Mouse (Mus musculus): ENCODE data around the gene Pgls. TPM values are rescaled to one million over a fixed set of nuclear protein-coding genes. Genes with fewer than 3 reads are reported as not detected.

Pgls gene
- polyA plus RNA-seq, 1 experiment from 2014 or later: 205 TPM

DNA sequence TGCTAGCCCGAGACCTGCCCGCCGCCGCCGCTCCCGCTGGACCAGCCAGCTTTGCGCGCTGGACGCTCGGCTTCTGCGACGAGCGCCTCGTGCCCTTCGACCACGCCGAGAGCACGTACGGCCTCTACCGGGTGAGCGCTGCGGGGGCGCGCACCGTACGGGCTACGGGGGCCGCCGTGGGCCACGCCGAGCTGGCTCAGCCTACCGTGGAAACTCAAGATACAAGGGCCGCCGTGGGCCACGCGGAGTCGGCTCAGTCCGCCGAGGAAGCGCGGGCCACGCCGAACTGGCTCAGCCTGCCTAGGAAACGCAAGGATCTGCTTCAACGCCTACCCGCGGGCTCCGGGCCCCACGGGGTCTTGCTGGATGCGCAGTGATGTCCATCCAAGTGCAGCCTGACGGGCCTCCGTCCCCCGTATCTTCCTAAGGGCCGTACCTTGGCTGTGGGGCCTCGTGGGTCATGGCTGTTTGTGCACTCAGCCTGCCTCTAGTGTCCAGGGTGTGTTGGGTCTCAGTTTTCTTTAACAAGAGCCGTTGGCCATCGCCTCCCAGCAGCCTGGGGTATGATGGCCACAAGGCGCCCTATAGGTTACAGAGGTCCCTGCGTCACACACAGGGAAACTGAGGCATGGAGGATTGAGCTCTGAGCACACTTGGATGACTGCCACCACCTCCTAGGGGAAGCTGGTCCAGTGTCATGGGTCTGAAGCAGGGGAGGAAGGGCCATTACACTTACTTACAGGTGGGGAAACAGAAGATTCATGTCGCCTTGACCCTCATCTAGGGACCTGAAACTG, 596 bp downstream of the Pgls start:
- 4% methylated on average over 60 of the region's 60 CpGs for WGBS
- Histone ChIP-seq H3K4me3 (ENCODE audit: low read length) (peak overlapping the region; percentile 87), H3K36me3 (ENCODE audit: control insufficient read depth, insufficient read depth) (no peaks in the 10 kb centered on the region), H3K4me1 (ENCODE audit: control insufficient read depth, insufficient read depth, low read length) (peaks cover 22% of the 10 kb centered on the region), H3K27ac (ENCODE audit: low read length) (peak overlapping the region; percentile 100), H3K27me3 (ENCODE audit: control insufficient read depth, insufficient read depth, low read length) (no peaks in the 10 kb centered on the region), H3K9me3 (replicated peaks; ENCODE audit: control insufficient read depth, low read length) (no peaks in the 10 kb centered on the region), H3K9ac (ENCODE audit: low read length) (peak overlapping the region; percentile 98), H3K4me2 (ENCODE audit: low read depth, low read length) (peak overlapping the region; percentile 98)
- ATAC-seq (replicated peaks; ENCODE audit: extremely low read depth, insufficient read depth, low FRiP score): peak; percentile 78

DNA sequence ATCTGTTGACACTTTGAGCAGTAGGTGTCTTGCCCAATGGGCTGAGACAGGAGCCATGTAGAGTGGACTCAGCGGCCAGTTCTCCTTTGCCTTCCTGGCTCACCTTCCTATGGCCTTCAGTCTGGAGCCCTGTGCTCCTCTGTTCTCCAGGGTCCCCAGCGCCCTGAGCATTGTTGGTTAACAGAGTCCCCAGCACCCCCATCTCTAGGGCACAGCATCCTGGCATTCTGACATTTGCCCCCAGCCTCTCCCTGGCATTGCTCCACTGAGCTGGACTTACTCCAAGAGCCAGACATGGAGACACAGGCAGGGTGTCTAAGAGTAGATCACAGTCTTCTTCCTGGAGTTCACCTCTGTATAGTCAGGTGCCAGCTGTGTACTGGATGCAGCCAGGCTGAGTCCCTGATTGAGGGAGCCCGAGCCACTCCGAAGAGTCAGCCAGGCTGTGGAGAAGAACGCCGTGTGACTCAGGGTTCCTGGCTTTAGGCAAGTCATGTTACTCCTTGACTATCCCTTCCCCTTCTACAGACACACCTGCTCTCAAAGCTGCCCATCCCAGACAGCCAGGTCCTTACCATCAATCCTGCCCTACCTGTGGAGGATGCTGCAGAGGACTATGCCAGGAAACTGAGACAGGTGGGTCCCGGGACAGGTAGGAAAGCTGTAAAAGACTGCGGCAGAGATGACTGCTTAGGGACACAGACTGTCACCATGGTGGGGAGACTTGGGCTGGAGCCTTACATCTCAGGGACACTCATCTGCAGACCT, 1.8 kb downstream of the Pgls start:
- Histone ChIP-seq H3K4me3 (ENCODE audit: low read length) (no peak overlapping the region), H3K4me2 (ENCODE audit: low read depth, low read length) (no peak overlapping the region), H3K9me3 (replicated peaks; ENCODE audit: control insufficient read depth, low read length) (no peaks in the 10 kb centered on the region), H3K36me3 (ENCODE audit: control insufficient read depth, insufficient read depth) (no peaks in the 10 kb centered on the region), H3K27me3 (ENCODE audit: control insufficient read depth, insufficient read depth, low read length) (no peaks in the 10 kb centered on the region), H3K9ac (ENCODE audit: low read length) (no peak overlapping the region), H3K4me1 (ENCODE audit: control insufficient read depth, insufficient read depth, low read length) (peaks cover 22% of the 10 kb centered on the region), H3K27ac (ENCODE audit: low read length) (no peak overlapping the region)
- 88% methylated on average over 8 of the region's 8 CpGs for WGBS
- no peak for ATAC-seq (replicated peaks; ENCODE audit: extremely low read depth, insufficient read depth, low FRiP score)

DNA sequence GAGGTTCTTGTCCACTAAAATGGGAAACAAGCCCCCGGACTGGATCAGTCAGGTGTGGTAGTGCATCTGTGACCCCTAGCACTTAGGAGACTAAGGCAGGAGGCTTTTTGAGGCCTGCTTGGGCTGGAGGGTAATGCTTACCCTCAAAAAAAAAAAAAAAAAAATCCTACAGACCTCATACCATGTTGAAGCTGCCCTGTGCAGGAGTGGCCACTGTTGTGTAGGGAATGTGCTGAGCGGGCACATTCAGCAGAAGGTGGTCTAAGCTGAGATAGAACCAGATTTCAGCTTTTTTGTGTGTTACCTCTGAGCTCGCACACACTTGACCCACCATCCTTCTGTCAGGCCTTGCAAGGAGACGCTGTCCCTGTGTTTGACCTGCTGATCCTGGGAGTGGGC, 2.3 kb downstream of the Pgls start:
- 95% methylated on average over 4 of the region's 4 CpGs for WGBS
- no peak overlapping the region for H3K9ac ChIP-seq (ENCODE audit: low read length)

DNA sequence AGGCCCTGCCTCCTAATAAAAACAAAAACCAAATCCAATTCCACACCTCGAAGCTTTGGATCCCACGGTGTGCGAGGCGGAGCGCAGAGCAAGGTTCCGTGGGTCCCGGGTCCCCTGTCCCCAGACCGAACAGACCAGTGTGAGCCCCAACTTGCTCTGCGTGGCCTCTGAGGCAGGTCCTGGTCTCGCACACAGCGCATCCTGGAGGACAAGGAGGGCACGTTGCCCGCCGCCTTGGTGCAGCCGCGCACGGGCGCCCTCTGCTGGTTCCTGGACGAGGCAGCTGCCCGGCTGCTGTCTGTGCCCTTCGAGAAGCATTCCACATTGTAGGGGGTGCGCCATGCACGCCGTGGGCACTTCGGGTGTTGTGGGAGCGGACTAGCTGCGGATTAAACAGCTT, 3.9 kb downstream of the Pgls start:
- Histone ChIP-seq H3K4me2 (ENCODE audit: low read depth, low read length) (no peak overlapping the region), H3K4me3 (ENCODE audit: low read length) (no peak overlapping the region), H3K9ac (ENCODE audit: low read length) (no peak overlapping the region), H3K27ac (ENCODE audit: low read length) (no peak overlapping the region), H3K4me1 (ENCODE audit: control insufficient read depth, insufficient read depth, low read length) (peaks cover 18% of the 10 kb centered on the region), H3K9me3 (replicated peaks; ENCODE audit: control insufficient read depth, low read length) (no peaks in the 10 kb centered on the region), H3K27me3 (ENCODE audit: control insufficient read depth, insufficient read depth, low read length) (peaks cover 6% of the 10 kb centered on the region), H3K36me3 (ENCODE audit: control insufficient read depth, insufficient read depth) (no peaks in the 10 kb centered on the region)
- WGBS: 8% methylated on average over 27 of the region's 27 CpGs
- ATAC-seq (replicated peaks; ENCODE audit: extremely low read depth, insufficient read depth, low FRiP score): 0 out of 2 replicates have a peak, but pooled peaks have one; percentile 5

More for the DNA sequence above, 2.3 kb downstream of the Pgls start:
- no peaks in the 10 kb centered on the region for H3K9me3 ChIP-seq (replicated peaks; ENCODE audit: control insufficient read depth, low read length)
- no peak overlapping the region for H3K4me2 ChIP-seq (ENCODE audit: low read depth, low read length)
- ATAC-seq (replicated peaks; ENCODE audit: extremely low read depth, insufficient read depth, low FRiP score): no peak
- H3K4me1 ChIP-seq (ENCODE audit: control insufficient read depth, insufficient read depth, low read length): peaks cover 22% of the 10 kb centered on the region
- H3K4me3 ChIP-seq (ENCODE audit: low read length): no peak overlapping the region
- no peaks in the 10 kb centered on the region for H3K36me3 ChIP-seq (ENCODE audit: control insufficient read depth, insufficient read depth)
- no peak overlapping the region for H3K27ac ChIP-seq (ENCODE audit: low read length)
- H3K27me3 ChIP-seq (ENCODE audit: control insufficient read depth, insufficient read depth, low read length): no peaks in the 10 kb centered on the region

DNA sequence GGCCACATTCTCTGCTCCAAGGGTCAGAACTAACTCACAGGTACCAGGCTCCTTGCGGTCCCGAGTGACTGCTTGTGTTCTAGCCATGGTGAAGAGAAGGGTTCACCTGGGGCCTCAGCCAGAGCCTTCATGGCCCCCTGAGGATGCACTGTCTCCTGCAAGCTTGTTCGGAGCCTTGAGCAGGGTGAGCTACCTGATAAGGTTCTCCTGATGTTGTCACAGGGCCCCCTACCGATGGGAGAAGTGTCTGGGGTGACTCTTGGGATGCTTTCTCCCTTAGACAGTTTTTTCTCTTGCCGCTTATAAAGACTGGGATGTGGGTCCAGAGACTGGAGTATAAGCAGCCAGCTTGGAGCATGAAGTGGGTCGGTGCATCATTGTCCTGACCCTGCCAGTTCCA, 4.4 kb downstream of the Pgls start:
- Histone ChIP-seq H3K9me3 (replicated peaks; ENCODE audit: control insufficient read depth, low read length) (no peaks in the 10 kb centered on the region), H3K9ac (ENCODE audit: low read length) (no peak overlapping the region), H3K4me3 (ENCODE audit: low read length) (no peak overlapping the region), H3K36me3 (ENCODE audit: control insufficient read depth, insufficient read depth) (no peaks in the 10 kb centered on the region), H3K27me3 (ENCODE audit: control insufficient read depth, insufficient read depth, low read length) (peaks cover 7% of the 10 kb centered on the region), H3K4me2 (ENCODE audit: low read depth, low read length) (no peak overlapping the region), H3K27ac (ENCODE audit: low read length) (no peak overlapping the region), H3K4me1 (ENCODE audit: control insufficient read depth, insufficient read depth, low read length) (peaks cover 15% of the 10 kb centered on the region)
- WGBS: 54% methylated on average over 6 of the region's 6 CpGs
- no peak for ATAC-seq (replicated peaks; ENCODE audit: extremely low read depth, insufficient read depth, low FRiP score)

DNA sequence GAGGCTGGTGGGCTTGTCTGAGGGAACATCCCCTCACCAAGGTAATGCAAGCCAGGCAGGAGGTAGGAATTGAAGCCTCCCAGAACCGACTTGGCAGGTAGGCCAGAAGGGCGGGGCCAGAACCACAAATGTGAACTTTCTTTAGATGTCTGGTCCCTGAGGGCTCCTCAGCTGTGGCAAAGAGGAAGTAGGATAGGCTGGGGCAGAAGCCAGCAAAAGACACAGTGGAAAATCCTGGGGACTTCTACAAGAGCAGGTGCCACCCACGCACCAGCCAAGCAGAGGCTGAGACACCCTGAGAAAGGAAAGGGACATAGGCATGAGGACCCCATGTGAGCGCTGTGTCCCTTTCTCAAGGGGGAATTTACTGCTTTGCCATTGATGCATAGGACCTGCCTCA, 4.8 kb downstream of the Pgls start:
- peaks cover 15% of the 10 kb centered on the region for H3K4me1 ChIP-seq (ENCODE audit: control insufficient read depth, insufficient read depth, low read length)
- H3K9me3 ChIP-seq (replicated peaks; ENCODE audit: control insufficient read depth, low read length): no peaks in the 10 kb centered on the region
- WGBS: 70% methylated on average over 4 of the region's 4 CpGs
- no peak for ATAC-seq (replicated peaks; ENCODE audit: extremely low read depth, insufficient read depth, low FRiP score)
- H3K36me3 ChIP-seq (ENCODE audit: control insufficient read depth, insufficient read depth): no peaks in the 10 kb centered on the region
- no peak overlapping the region for H3K27ac ChIP-seq (ENCODE audit: low read length)
- H3K9ac ChIP-seq (ENCODE audit: low read length): no peak overlapping the region
- H3K4me2 ChIP-seq (ENCODE audit: low read depth, low read length): no peak overlapping the region
- H3K27me3 ChIP-seq (ENCODE audit: control insufficient read depth, insufficient read depth, low read length): peaks cover 11% of the 10 kb centered on the region
- no peak overlapping the region for H3K4me3 ChIP-seq (ENCODE audit: low read length)

DNA sequence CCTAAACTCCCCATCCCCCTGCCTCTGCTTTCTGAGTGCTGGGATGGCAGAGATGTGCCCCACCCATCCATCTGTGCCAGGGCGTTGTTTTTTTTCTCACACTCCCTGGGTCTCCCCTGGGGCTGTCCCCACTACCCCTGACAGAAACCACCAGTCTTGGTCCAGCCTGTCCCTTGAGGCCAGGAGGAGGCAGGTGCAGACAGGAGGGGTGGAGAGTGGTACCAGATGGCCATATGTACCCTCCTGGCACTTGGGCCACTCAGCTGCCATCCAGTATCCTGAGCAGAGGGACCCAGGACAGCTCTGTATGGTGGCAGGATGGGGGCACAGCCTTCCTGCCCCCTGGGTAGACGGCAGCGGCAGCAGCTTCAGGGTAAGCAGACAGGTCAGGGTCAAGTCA, 5.5 kb downstream of the Pgls start, which contains the start of gene Fam129c:
Gene Fam129c, plus strand, starts transcription at position 198 of the 400 bp plus-strand sequence.
- Histone ChIP-seq H3K9me3 (replicated peaks; ENCODE audit: control insufficient read depth, low read length) (no peaks in the 10 kb centered on the region), H3K27ac (ENCODE audit: low read length) (no peak within 1 kb of the TSS), H3K4me2 (ENCODE audit: low read depth, low read length) (no peak within 1 kb of the TSS), H3K36me3 (ENCODE audit: control insufficient read depth, insufficient read depth) (no peaks in the 10 kb centered on the region), H3K9ac (ENCODE audit: low read length) (no peak within 1 kb of the TSS), H3K4me1 (ENCODE audit: control insufficient read depth, insufficient read depth, low read length) (peaks cover 21% of the 10 kb centered on the region), H3K27me3 (ENCODE audit: control insufficient read depth, insufficient read depth, low read length) (peaks cover 18% of the 10 kb centered on the region), H3K4me3 (ENCODE audit: low read length) (no peak within 1 kb of the TSS)
- 81% methylated on average over 3 of the region's 3 CpGs for WGBS
- ATAC-seq (replicated peaks; ENCODE audit: extremely low read depth, insufficient read depth, low FRiP score): no peak

DNA sequence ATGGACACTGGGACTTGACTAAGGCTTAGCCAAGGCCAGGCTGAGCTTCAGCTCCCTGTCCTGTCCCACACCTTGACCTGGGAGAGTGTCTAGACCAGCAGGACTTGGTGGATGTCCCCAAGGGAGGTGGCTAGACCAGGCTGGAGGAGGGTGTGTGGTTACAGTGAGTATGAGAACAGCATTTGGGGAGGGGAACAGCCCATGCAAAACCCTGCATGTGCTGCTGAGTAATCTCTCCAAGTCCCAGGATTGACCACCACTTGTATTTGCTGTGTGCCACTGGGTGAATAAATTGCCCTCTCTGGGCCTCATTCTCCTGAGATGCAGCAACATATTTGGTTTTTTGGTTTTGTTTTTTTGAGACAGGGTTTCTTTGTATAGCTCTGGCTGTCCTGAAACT, 6.4 kb downstream of the Pgls start:
- H3K27ac ChIP-seq (ENCODE audit: low read length): no peak overlapping the region
- H3K36me3 ChIP-seq (ENCODE audit: control insufficient read depth, insufficient read depth): no peaks in the 10 kb centered on the region
- no peak overlapping the region for H3K9ac ChIP-seq (ENCODE audit: low read length)
- H3K4me2 ChIP-seq (ENCODE audit: low read depth, low read length): no peak overlapping the region
- peaks cover 23% of the 10 kb centered on the region for H3K27me3 ChIP-seq (ENCODE audit: control insufficient read depth, insufficient read depth, low read length)
- H3K9me3 ChIP-seq (replicated peaks; ENCODE audit: control insufficient read depth, low read length): no peaks in the 10 kb centered on the region
- ATAC-seq (replicated peaks; ENCODE audit: extremely low read depth, insufficient read depth, low FRiP score): no peak
- no peak overlapping the region for H3K4me3 ChIP-seq (ENCODE audit: low read length)
- H3K4me1 ChIP-seq (ENCODE audit: control insufficient read depth, insufficient read depth, low read length): peaks cover 22% of the 10 kb centered on the region

DNA sequence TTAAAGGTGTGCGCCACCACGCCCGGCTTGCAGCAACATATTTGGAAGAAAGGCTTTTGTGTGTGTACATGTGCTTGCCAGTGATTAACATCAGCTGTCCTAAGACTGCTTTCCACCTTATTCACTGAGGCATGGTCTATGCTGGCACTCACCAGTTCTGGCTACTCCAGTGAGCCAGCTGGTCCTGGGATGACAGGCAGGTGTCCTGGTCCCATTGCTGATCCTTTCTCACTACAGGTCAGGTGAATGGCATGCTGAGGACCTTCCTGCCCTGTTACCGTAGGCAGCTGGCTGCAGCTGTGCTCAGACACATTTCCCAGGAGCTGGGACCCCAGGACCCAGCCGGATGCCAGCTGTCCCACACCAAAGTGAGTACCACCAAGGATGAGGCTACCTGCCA, 6.9 kb downstream of the Pgls start:
- H3K27ac ChIP-seq (ENCODE audit: low read length): no peak overlapping the region
- no peak for ATAC-seq (replicated peaks; ENCODE audit: extremely low read depth, insufficient read depth, low FRiP score)
- H3K4me1 ChIP-seq (ENCODE audit: control insufficient read depth, insufficient read depth, low read length): peaks cover 20% of the 10 kb centered on the region
- no peak overlapping the region for H3K9ac ChIP-seq (ENCODE audit: low read length)
- H3K4me3 ChIP-seq (ENCODE audit: low read length): no peak overlapping the region
- H3K9me3 ChIP-seq (replicated peaks; ENCODE audit: control insufficient read depth, low read length): no peaks in the 10 kb centered on the region
- H3K36me3 ChIP-seq (ENCODE audit: control insufficient read depth, insufficient read depth): no peaks in the 10 kb centered on the region
- WGBS: 89% methylated on average over 5 of the region's 5 CpGs
- no peak overlapping the region for H3K4me2 ChIP-seq (ENCODE audit: low read depth, low read length)
- peaks cover 23% of the 10 kb centered on the region for H3K27me3 ChIP-seq (ENCODE audit: control insufficient read depth, insufficient read depth, low read length)
